10 mouse cellular contexts compared by ENCODE assay signal in genomic region chr5:117841651-117842347, GRCm38 (mm10).
DNase-seq lines count a peak whose midpoint lies in the region; ATAC-seq and TF ChIP-seq lines count a peak whose summit lies in the region.
"Had no signal": no experiment of that assay in that cellular context is flagged by ENCODE, and none has a peak within 500 bp of the region (broad histone marks: within the 10 kb centered on the region; RNA-seq: fewer than 3 reads in every experiment).

No protein-coding gene starts in this region.

- peaks cover 12% of the 10 kb centered on the region for H3K4me1 ChIP-seq in kidney, embryonic 14.5 days (ENCODE audit: control insufficient read depth, insufficient read depth, low read length)
- no peaks in the 10 kb centered on the region for H3K4me1 ChIP-seq in lung, embryonic 14.5 days (ENCODE audit: insufficient read depth)
- H3K4me1 ChIP-seq in olfactory bulb, adult 2 months (ENCODE audit: control insufficient read depth, insufficient read depth, low read length), result peaks cover 27% of the 10 kb centered on the region
- H3K4me1 ChIP-seq: liver, embryonic 15.5 days had no signal

- H3K27me3 ChIP-seq in kidney, embryonic 14.5 days (ENCODE audit: control insufficient read depth, insufficient read depth, low read length), result peaks cover 49% of the 10 kb centered on the region
- H3K27me3 ChIP-seq in lung, embryonic 14.5 days (ENCODE audit: insufficient read depth, low read length), result peaks cover 48% of the 10 kb centered on the region

- no peak overlapping the region for H3K27ac ChIP-seq in kidney, embryonic 14.5 days (ENCODE audit: low read depth, low read length)
- H3K27ac ChIP-seq in lung, embryonic 14.5 days (ENCODE audit: low read depth), result no peak overlapping the region
- H3K27ac ChIP-seq in olfactory bulb, adult 2 months (ENCODE audit: insufficient read depth, low read depth, low read length), result peak overlapping the region; percentile 63; the same call in 1 of the 2 replicates
- H3K27ac ChIP-seq: liver, embryonic 15.5 days had no signal

- WGBS in kidney, embryonic 14.5 days, result under 1% methylated on average over 39 of the region's 44 CpGs
- WGBS in lung, embryonic 14.5 days, result 1% methylated on average over 44 of the region's 44 CpGs
- WGBS in olfactory bulb, adult 2 months, result under 1% methylated on average over 44 of the region's 44 CpGs

- peak overlapping the region; percentile 22; the same call in 1 of the 2 replicates for H3K4me3 ChIP-seq in kidney, embryonic 14.5 days (ENCODE audit: low read length)
- H3K4me3 ChIP-seq in lung, embryonic 14.5 days (ENCODE audit: low read depth, low read length), result peak overlapping the region; percentile 6; the same call in 1 of the 2 replicates
- H3K4me3 ChIP-seq in olfactory bulb, adult 2 months (ENCODE audit: insufficient read depth, low read depth, low read length), result peak overlapping the region; percentile 58
- H3K4me3 ChIP-seq: erythroblast, embryonic 14.5 days; liver, embryonic 15.5 days had no signal

- ATAC-seq in kidney, embryonic 14.5 days (ENCODE audit: low FRiP score, low TSS enrichment), result no peak
- peak; percentile 47; the same call in 1 of the 2 replicates for ATAC-seq in lung, embryonic 14.5 days (ENCODE audit: insufficient read depth)

- no peaks in the 10 kb centered on the region for H3K36me3 ChIP-seq in kidney, embryonic 14.5 days (ENCODE audit: control insufficient read depth, insufficient read depth, low read length)
- no peaks in the 10 kb centered on the region for H3K36me3 ChIP-seq in lung, embryonic 14.5 days (ENCODE audit: insufficient read depth)
- H3K36me3 ChIP-seq: liver, embryonic 15.5 days had no signal

- H3K4me2 ChIP-seq in kidney, embryonic 14.5 days (replicated peaks; ENCODE audit: low read depth, low read length), result peak overlapping the region; percentile 38
- H3K4me2 ChIP-seq in lung, embryonic 14.5 days, result 0 out of 2 replicates have a peak overlapping the region, but pooled peaks have one; percentile 15
- H3K4me2 ChIP-seq: liver, embryonic 15.5 days had no signal

- TF ChIP-seq CTCF in lung, embryonic 14.5 days (IDR thresholded peaks at IDR 0.05; ENCODE audit: low read depth), result no peak
- no peak for TF ChIP-seq CTCF in olfactory bulb, adult 2 months (IDR thresholded peaks at IDR 0.05; ENCODE audit: insufficient read depth, low read depth, low read length)

- H3K9ac ChIP-seq in kidney, embryonic 14.5 days (ENCODE audit: low read depth, low read length), result no peak overlapping the region
- H3K9ac ChIP-seq in lung, embryonic 14.5 days, result no peak overlapping the region
- H3K9ac ChIP-seq: liver, embryonic 15.5 days had no signal

- TF ChIP-seq POLR2A in olfactory bulb, adult 2 months (IDR thresholded peaks at IDR 0.05; ENCODE audit: insufficient read depth, low read depth, low read length), result peak; percentile 33; the same call in 1 of the 2 replicates

- H3K9me3 ChIP-seq in kidney, embryonic 14.5 days (ENCODE audit: control insufficient read depth, low read length), result no peaks in the 10 kb centered on the region
- no peaks in the 10 kb centered on the region for H3K9me3 ChIP-seq in lung, embryonic 14.5 days (ENCODE audit: low read depth, low read length)
- H3K9me3 ChIP-seq: liver, embryonic 15.5 days had no signal

- DNase-seq in heart, adult 18-20 months, result peak; percentile 54 to 60
- no peak for DNase-seq in heart, postnatal 4 days
- DNase-seq in cerebellum, postnatal 25 days, result peak; percentile 80 to 81
- DNase-seq in gastrocnemius, postnatal 10 days, result peak; percentile 54
- peak; percentile 70 for DNase-seq in lung, embryonic 14.5 days
- DNase-seq in natural killer cell, adult 2 months (ENCODE audit: low spot score in 2 of 2), result no peak

Comparison
In these comparisons a context has a peak if more than half of its experiments do, and no peak if none do; other contexts are left out.
1. DNase-seq: peak in heart, adult 18-20 months (2 of 2), cerebellum, postnatal 25 days (2 of 2), gastrocnemius, postnatal 10 days (single experiment) and lung, embryonic 14.5 days (single experiment); none in heart, postnatal 4 days (single experiment) and natural killer cell, adult 2 months (0 of 2).
2. H3K4me3 ChIP-seq: peak in every context shown above with its lines; median percentile 58 in olfactory bulb, adult 2 months; 22 in kidney, embryonic 14.5 days; 6 in lung, embryonic 14.5 days.